Mouse (Mus musculus) MEL (cell line): ENCODE data around the gene Anapc15-ps. TPM values are rescaled to one million over a fixed set of nuclear protein-coding genes. Genes with fewer than 3 reads are reported as not detected.

Source experiments
- DNase-seq: peaks from one replicate; pipeline ENCODE4 v3.0.0; 2011; ENCODE audit warnings: low read depth, low spot score
- H3K27ac ChIP-seq: 2 replicates; pipeline ENCODE4 v1.5.1; 2012; ENCODE audit warnings: low read depth, mild to moderate bottlenecking, control low read depth, low read length, moderate library complexity; ENCODE audit not compliant: control insufficient read depth
- H3K27me3 ChIP-seq, 2 experiments: fragments of 150-350 bp in 1 of 2; sonication (generic) in 1 of 2; 2 replicates each; pipeline ENCODE4 v1.6.1; 2012; ENCODE audit warnings: low read length in 2 of 2, mild to moderate bottlenecking in 2 of 2, improper control_type of control experiment in 1 of 2, moderate library complexity in 1 of 2; ENCODE audit not compliant: insufficient read depth in 2 of 2, control insufficient read depth in 1 of 2
- H3K36me3 ChIP-seq, 2 experiments: 2 replicates each; pipeline ENCODE4 v1.6.1; 2012 to 2014; ENCODE audit warnings: low read length in 2 of 2, improper control_type of control experiment in 1 of 2, inconsistent platforms in 1 of 2, mild to moderate bottlenecking in 1 of 2; ENCODE audit not compliant: insufficient read depth in 2 of 2, control insufficient read depth in 1 of 2
- H3K4me1 ChIP-seq, 2 experiments: fragments of 150-350 bp in 1 of 2; sonication (generic) in 1 of 2; 2 replicates each; pipeline ENCODE4 v1.6.1; 2012; ENCODE audit warnings: low read length in 2 of 2, improper control_type of control experiment in 1 of 2, mild to moderate bottlenecking in 1 of 2; ENCODE audit not compliant: insufficient read depth in 2 of 2, control insufficient read depth in 1 of 2
- H3K4me3 ChIP-seq, 2 experiments: fragments of 150-350 bp in 1 of 2; sonication (generic) in 1 of 2; 2 replicates each; pipeline ENCODE4 v1.5.1; 2012; ENCODE audit warnings: low read depth in 2 of 2, low read length in 2 of 2, mild to moderate bottlenecking in 2 of 2, moderate library complexity in 2 of 2, control low read depth in 1 of 2, improper control_type of control experiment in 1 of 2; ENCODE audit not compliant: control insufficient read depth in 1 of 2, insufficient read depth in 1 of 2
- H3K79me2 ChIP-seq: 2 replicates; pipeline ENCODE4 v1.6.1; 2012; ENCODE audit warnings: mild to moderate bottlenecking, low read length, moderate library complexity; ENCODE audit not compliant: control insufficient read depth, poor library complexity, insufficient read depth
- H3K9ac ChIP-seq: 2 replicates; pipeline ENCODE4 v1.6.1; 2012; ENCODE audit warnings: low read depth, mild to moderate bottlenecking, control low read depth, low read length, moderate library complexity; ENCODE audit not compliant: control insufficient read depth, poor library complexity, severe bottlenecking
- H3K9me3 ChIP-seq: fragments of 150-350 bp; sonication (generic); replicated peaks from 2 replicates; pipeline ENCODE4 v1.6.1; 2012; ENCODE audit warnings: mild to moderate bottlenecking, low read length, improper control_type of control experiment, moderate library complexity; ENCODE audit not compliant: insufficient read depth
- BHLHE40 ChIP-seq: IDR thresholded peaks from 2 replicates; pipeline ENCODE4 v1.6.1; 2012; ENCODE audit warnings: low read depth, mild to moderate bottlenecking, inconsistent platforms, low read length, improper control_type of control experiment, borderline replicate concordance
- CTCF ChIP-seq, 3 experiments: IDR thresholded peaks in 2 of 3; conservative IDR thresholded peaks in 1 of 3; 2 replicates each; pipeline ENCODE4 v1.5.1; 2011 to 2012; ENCODE audit warnings: low read length in 3 of 3, low read depth in 2 of 3, mild to moderate bottlenecking in 2 of 3, improper control_type of control experiment in 1 of 3, inconsistent platforms in 1 of 3, mixed read lengths in 1 of 3, moderate library complexity in 1 of 3; ENCODE audit not compliant: control insufficient read depth in 1 of 3, insufficient read depth in 1 of 3, poor library complexity in 1 of 3, severe bottlenecking in 1 of 3
- E2F4 ChIP-seq: IDR thresholded peaks from 2 replicates; pipeline ENCODE4 v1.6.1; 2011; ENCODE audit warnings: low read depth, low read length, improper control_type of control experiment, borderline replicate concordance
- ELF1 ChIP-seq: IDR thresholded peaks from 2 replicates; pipeline ENCODE4 v1.6.1; 2014; ENCODE audit warnings: low read depth, mild to moderate bottlenecking, inconsistent platforms, low read length, improper control_type of control experiment, moderate library complexity
- GABPA ChIP-seq: IDR thresholded peaks from 2 replicates; pipeline ENCODE4 v1.6.1; 2012; ENCODE audit warnings: low read depth, mild to moderate bottlenecking, inconsistent platforms, low read length, improper control_type of control experiment, moderate library complexity
- GATA1 ChIP-seq: IDR thresholded peaks from 2 replicates; pipeline ENCODE4 v1.6.1; 2011; ENCODE audit warnings: low read depth, low read length, improper control_type of control experiment
- HCFC1 ChIP-seq: IDR thresholded peaks from 2 replicates; pipeline ENCODE4 v1.6.1; 2012; ENCODE audit warnings: low read depth, mild to moderate bottlenecking, inconsistent platforms, low read length, improper control_type of control experiment, moderate library complexity
- JUND ChIP-seq: IDR thresholded peaks from 2 replicates; pipeline ENCODE4 v1.6.1; 2011; ENCODE audit warnings: low read depth, mild to moderate bottlenecking, improper control_type of control experiment, low read length
- KAT2A ChIP-seq: conservative IDR thresholded peaks from 2 replicates; pipeline ENCODE4 v1.6.1; 2012; ENCODE audit warnings: low read depth, low read length, improper control_type of control experiment, inconsistent platforms
- MAX ChIP-seq: IDR thresholded peaks from 2 replicates; pipeline ENCODE4 v1.6.1; 2011; ENCODE audit warnings: low read length, improper control_type of control experiment
- MAZ ChIP-seq: IDR thresholded peaks from 2 replicates; pipeline ENCODE4 v1.6.1; 2012; ENCODE audit warnings: low read depth, mild to moderate bottlenecking, inconsistent platforms, low read length, improper control_type of control experiment
- MEF2A ChIP-seq: IDR thresholded peaks from 2 replicates; pipeline ENCODE4 v1.6.1; 2014; ENCODE audit warnings: low read depth, mild to moderate bottlenecking, inconsistent platforms, low read length, improper control_type of control experiment; ENCODE audit not compliant: poor library complexity, insufficient replicate concordance, severe bottlenecking; ENCODE audit errors: extremely low read depth
- MXI1 ChIP-seq: IDR thresholded peaks from 2 replicates; pipeline ENCODE4 v1.6.1; 2011; ENCODE audit warnings: mild to moderate bottlenecking, low read depth, low read length, improper control_type of control experiment
- MYB ChIP-seq: IDR thresholded peaks from 2 replicates; pipeline ENCODE4 v1.6.1; 2011; ENCODE audit warnings: mild to moderate bottlenecking, low read depth, low read length, improper control_type of control experiment
- NELFE ChIP-seq: IDR thresholded peaks from 2 replicates; pipeline ENCODE4 v1.6.1; 2011; ENCODE audit warnings: low read depth, low read length, improper control_type of control experiment
- NRF1 ChIP-seq: IDR thresholded peaks from 2 replicates; pipeline ENCODE4 v1.6.1; 2014; ENCODE audit warnings: low read depth, mild to moderate bottlenecking, inconsistent platforms, low read length, improper control_type of control experiment, moderate library complexity; ENCODE audit not compliant: poor library complexity, insufficient read depth, severe bottlenecking
- POLR2A ChIP-seq, 2 experiments: IDR thresholded peaks; 2 replicates each; pipeline ENCODE4 v1.6.1; 2011 to 2012; ENCODE audit warnings: low read length in 2 of 2, mild to moderate bottlenecking in 2 of 2, control low read depth in 1 of 2, improper control_type of control experiment in 1 of 2, low read depth in 1 of 2, moderate library complexity in 1 of 2; ENCODE audit not compliant: control insufficient read depth in 1 of 2, insufficient read depth in 1 of 2, poor library complexity in 1 of 2
- POLR2AphosphoS2 ChIP-seq: IDR thresholded peaks from 2 replicates; pipeline ENCODE4 v1.6.1; 2011; ENCODE audit warnings: low read length, improper control_type of control experiment
- POLR2AphosphoS5 ChIP-seq: IDR thresholded peaks from 2 replicates; pipeline ENCODE4 v1.6.1; 2012; ENCODE audit warnings: low read depth, borderline replicate concordance, mild to moderate bottlenecking, inconsistent platforms, low read length, moderate library complexity, mixed read lengths
- RAD21 ChIP-seq: IDR thresholded peaks from 2 replicates; pipeline ENCODE4 v1.6.1; 2011; ENCODE audit warnings: mild to moderate bottlenecking, low read depth, low read length, improper control_type of control experiment
- SIN3A ChIP-seq: IDR thresholded peaks from 2 replicates; pipeline ENCODE4 v1.6.1; 2012; ENCODE audit warnings: low read length, improper control_type of control experiment, inconsistent platforms
- TAL1 ChIP-seq: IDR thresholded peaks from 2 replicates; pipeline ENCODE4 v1.6.1; 2012; ENCODE audit warnings: mild to moderate bottlenecking, inconsistent platforms, low read length, moderate library complexity, mixed read lengths
- UBTF ChIP-seq: IDR thresholded peaks from 2 replicates; pipeline ENCODE4 v1.6.1; 2012; ENCODE audit warnings: low read depth, mild to moderate bottlenecking, inconsistent platforms, low read length, improper control_type of control experiment, moderate library complexity, borderline replicate concordance; ENCODE audit not compliant: insufficient read depth
- USF1 ChIP-seq: IDR thresholded peaks from 2 replicates; pipeline ENCODE4 v1.6.1; 2014; ENCODE audit warnings: low read depth, mild to moderate bottlenecking, inconsistent platforms, low read length, improper control_type of control experiment, moderate library complexity
- USF2 ChIP-seq, 2 experiments: IDR thresholded peaks; 2 replicates each; pipeline ENCODE4 v1.6.1; 2011 to 2012; ENCODE audit warnings: improper control_type of control experiment in 2 of 2, low read length in 2 of 2, borderline replicate concordance in 1 of 2, inconsistent platforms in 1 of 2, low read depth in 1 of 2, mild to moderate bottlenecking in 1 of 2; ENCODE audit not compliant: insufficient read depth in 1 of 2
- ZC3H11A ChIP-seq: IDR thresholded peaks from 2 replicates; pipeline ENCODE4 v1.6.1; 2012; ENCODE audit warnings: low read depth, mild to moderate bottlenecking, inconsistent platforms, low read length, improper control_type of control experiment
- ZKSCAN1 ChIP-seq: IDR thresholded peaks from 2 replicates; pipeline ENCODE4 v1.6.1; 2012; ENCODE audit warnings: low read depth, mild to moderate bottlenecking, inconsistent platforms, low read length, improper control_type of control experiment, moderate library complexity
- ZNF384 ChIP-seq: IDR thresholded peaks from 2 replicates; pipeline ENCODE4 v1.6.1; 2012; ENCODE audit warnings: low read depth, mild to moderate bottlenecking, inconsistent platforms, low read length, improper control_type of control experiment
- polyA plus RNA-seq, 2 experiments: library from polyadenylated mRNA; stranded (reverse) in 1 of 2; unstranded in 1 of 2; fragments of >175 nt in 1 of 2; fragments of >200 nt in 1 of 2; gene quantifications; 2 replicates each; pipeline versions ENCODE4 v1.2.1 to v1.2.4; 2012; ENCODE audit warnings: low replicate concordance in 2 of 2, low read depth in 1 of 2; ENCODE audit not compliant: insufficient read length in 2 of 2, insufficient read depth in 1 of 2, missing spikeins in 1 of 2
- total RNA-seq: library from RNA; depleted of rRNA; stranded (reverse); fragments of 300-350 nt; gene quantifications from 2 replicates; pipeline ENCODE4 v1.2.3, GENCODE M21; 2012

The Anapc15-ps gene
- total and polyA plus RNA-seq, 3 experiments: 0.31 TPM; not detected in 2

- H3K27me3 ChIP-seq: peaks cover 0 to 1% of the 10 kb centered on the region in 2 experiments; a peak in 1 of 4 replicates
- no peak overlapping the region for H3K4me3 ChIP-seq
- no peak for DNase-seq
- no peak for TF ChIP-seq MAZ
- no peak for TF ChIP-seq TAL1
- no peak for TF ChIP-seq E2F4
- TF ChIP-seq POLR2A (IDR thresholded peaks at IDR 0.05; ENCODE audit: control insufficient read depth in 1 of 2, insufficient read depth in 1 of 2, low read depth in 1 of 2, low read length in 2 of 2, poor library complexity in 1 of 2): no peak
- TF ChIP-seq POLR2AphosphoS2: no peak
- no peak for TF ChIP-seq JUND
- TF ChIP-seq KAT2A: no peak
- TF ChIP-seq USF1: no peak
- TF ChIP-seq MYB: no peak
- TF ChIP-seq MXI1: no peak
- no peak for TF ChIP-seq NRF1
- no peak for TF ChIP-seq HCFC1
- no peak for TF ChIP-seq ZC3H11A
- no peak for TF ChIP-seq MAX
- TF ChIP-seq CTCF (IDR thresholded peaks at IDR 0.05 in 2 of 3, conservative IDR thresholded peaks at IDR 0.05 in 1 of 3; ENCODE audit: control insufficient read depth in 1 of 3, insufficient read depth in 1 of 3, low read depth in 2 of 3, low read length in 3 of 3, poor library complexity in 1 of 3, severe bottlenecking in 1 of 3): no peak
- H3K79me2 ChIP-seq: no peaks in the 10 kb centered on the region
- H3K4me1 ChIP-seq: no peaks in the 10 kb centered on the region
- H3K27ac ChIP-seq: no peak overlapping the region
- H3K36me3 ChIP-seq: no peaks in the 10 kb centered on the region
- H3K9ac ChIP-seq: no peak overlapping the region
- no peaks in the 10 kb centered on the region for H3K9me3 ChIP-seq
These were observed 10.5 kb upstream of the Anapc15-ps start for GRCm38 (mm10) chr10:95683735-95684134.

- Histone ChIP-seq H3K9me3 (no peaks in the 10 kb centered on the region), H3K27me3 (peaks cover 0 to 1% of the 10 kb centered on the region in 2 experiments; a peak in 1 of 4 replicates), H3K36me3 (peaks cover 0 to 5% of the 10 kb centered on the region in 2 experiments; a peak in 2 of 4 replicates), H3K79me2 (no peaks in the 10 kb centered on the region), H3K9ac (no peak overlapping the region), H3K27ac (no peak overlapping the region), H3K4me3 (no peak overlapping the region), H3K4me1 (peaks cover 0 to 7% of the 10 kb centered on the region in 2 experiments; a peak in 2 of 4 replicates)
- no peak for TF ChIP-seq RAD21
- no peak for TF ChIP-seq BHLHE40
- TF ChIP-seq USF2 (IDR thresholded peaks at IDR 0.05; ENCODE audit: borderline replicate concordance in 1 of 2, insufficient read depth in 1 of 2, low read depth in 1 of 2, low read length in 2 of 2): no peak
- no peak for TF ChIP-seq SIN3A
- no peak for TF ChIP-seq POLR2AphosphoS2
- TF ChIP-seq MAX: no peak
- TF ChIP-seq MAZ: no peak
- no peak for TF ChIP-seq NELFE
- no peak for TF ChIP-seq UBTF
- no peak for TF ChIP-seq GATA1
- no peak for TF ChIP-seq MEF2A
- no peak for TF ChIP-seq GABPA
- no peak for TF ChIP-seq ELF1
- no peak for TF ChIP-seq NRF1
- no peak for TF ChIP-seq E2F4
- TF ChIP-seq USF1: no peak
- TF ChIP-seq POLR2AphosphoS5: no peak
- TF ChIP-seq ZKSCAN1: no peak
- no peak for TF ChIP-seq ZNF384
- no peak for TF ChIP-seq ZC3H11A
- no peak for DNase-seq
These were observed 9.7 kb upstream of the Anapc15-ps start for GRCm38 (mm10) chr10:95682964-95683363.
